In genomic region chr3:103634256-103634655, GRCm38 (mm10) we compare ENCODE assay signal across 20 mouse cellular contexts. TPM values are rescaled to one million over a fixed set of nuclear protein-coding genes. Genes with fewer than 3 reads are reported as not detected.
"Had no signal": no experiment of that assay in that cellular context is flagged by ENCODE, and none has a peak within 500 bp of the region (broad histone marks: within the 10 kb centered on the region; RNA-seq: fewer than 3 reads in every experiment).

No protein-coding gene starts in this region.

- H3K36me3 ChIP-seq: neural tube, embryonic 13.5 days; neural tube, embryonic 15.5 days; stomach, embryonic 15.5 days had no signal

- H3K4me3 ChIP-seq: neural tube, embryonic 13.5 days; neural tube, embryonic 15.5 days; stomach, embryonic 15.5 days had no signal

- H3K27me3 ChIP-seq: neural tube, embryonic 13.5 days; neural tube, embryonic 15.5 days; stomach, embryonic 15.5 days had no signal

- H3K4me2 ChIP-seq: neural tube, embryonic 13.5 days; neural tube, embryonic 15.5 days; stomach, embryonic 15.5 days had no signal

- DNase-seq: retina, postnatal 1 day; right cerebral cortex, adult 18-20 months; right cerebral cortex, postnatal 14 days; right cerebral cortex, postnatal 25 days; right cerebral cortex, postnatal 4 days; spleen, adult 18-20 months; thymus, adult 18-20 months; thymus, adult 2 months; thymus, postnatal 14 days; thymus, postnatal 25 days; thymus, postnatal 36 days; thymus, postnatal 4 days had no signal

RNA-seq across cellular contexts. Expression of gene Atg4a-ps, which starts 11.6 kb away (rescaled TPM):
- polyA plus RNA-seq: neural tube, embryonic 14.5 days; small intestine, adult 2 months; spleen, adult 2 months; stomach, embryonic 14.5 days; testis, adult 2 months; thymus, adult 2 months had no signal
